Comparison of ENCODE assay signal across 11 mouse cellular contexts in the genomic region with DNA sequence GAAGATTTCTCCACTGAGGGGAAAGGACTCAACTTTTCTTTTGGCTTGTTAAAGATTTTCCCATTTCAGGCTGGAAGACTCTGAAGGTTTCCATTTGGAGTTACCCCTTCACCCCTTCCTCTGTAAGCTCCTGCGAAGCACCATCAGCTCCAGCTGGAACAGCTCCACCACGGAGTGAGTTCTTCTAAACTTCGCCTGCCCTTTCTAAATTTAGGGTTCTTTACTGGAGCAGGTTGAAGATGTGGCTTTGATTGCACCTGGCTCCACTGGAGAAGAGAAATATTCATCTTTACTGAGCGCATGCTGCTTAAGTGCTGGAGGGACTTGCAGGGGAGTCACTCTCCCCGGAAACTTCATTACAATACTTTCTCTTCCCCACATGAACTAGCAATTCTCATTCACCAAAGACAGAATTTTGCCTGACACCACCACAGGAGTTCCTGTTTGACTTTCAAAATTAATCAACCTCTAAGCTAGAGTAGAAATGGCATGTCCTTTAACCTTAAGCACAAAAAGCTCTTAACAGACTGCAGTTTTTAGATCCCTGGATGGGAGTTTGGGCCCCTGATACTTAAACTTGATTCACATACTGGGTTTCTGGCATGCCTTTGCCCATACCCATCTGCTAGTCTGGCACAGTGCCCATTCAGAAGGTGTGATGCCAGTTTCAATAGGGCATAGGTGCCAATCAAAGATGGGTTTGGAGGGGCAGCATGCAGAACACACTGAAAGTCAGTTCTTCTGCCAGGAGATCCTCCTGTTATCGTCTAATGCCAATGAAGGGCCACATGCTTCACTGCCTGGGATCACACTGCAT. TPM values are rescaled to one million over a fixed set of nuclear protein-coding genes. Genes with fewer than 3 reads are reported as not detected.
DNase-seq lines count a peak whose midpoint lies in the region; ATAC-seq and TF ChIP-seq lines count a peak whose summit lies in the region.
"Had no signal": no experiment of that assay in that cellular context is flagged by ENCODE, and none has a peak within 500 bp of the region (broad histone marks: within the 10 kb centered on the region; RNA-seq: fewer than 3 reads in every experiment).

No protein-coding gene starts in this region.

- no peak overlapping the region for H3K9ac ChIP-seq in heart, embryonic 15.5 days
- H3K9ac ChIP-seq in heart, embryonic 11.5 days (ENCODE audit: low read depth, low read length) = no peak overlapping the region
- no peak overlapping the region for H3K9ac ChIP-seq in lung, postnatal 0 days (replicated peaks; ENCODE audit: low read depth)

- ATAC-seq in heart, embryonic 15.5 days (replicated peaks; ENCODE audit: insufficient number of reproducible peaks, insufficient read depth, low FRiP score, low read depth) = no peak
- ATAC-seq in heart, embryonic 11.5 days (replicated peaks; ENCODE audit: insufficient number of reproducible peaks, low FRiP score, low TSS enrichment) = no peak
- ATAC-seq in lung, postnatal 0 days = no peak

- no peak overlapping the region for H3K4me3 ChIP-seq in heart, embryonic 15.5 days
- H3K4me3 ChIP-seq in heart, embryonic 11.5 days (ENCODE audit: low read depth, low read length) = no peak overlapping the region
- no peak overlapping the region for H3K4me3 ChIP-seq in lung, postnatal 0 days (ENCODE audit: low read depth, low read length)

- peak overlapping the region; percentile 5; the same call in 1 of the 2 replicates for H3K27ac ChIP-seq in heart, embryonic 15.5 days
- H3K27ac ChIP-seq in heart, embryonic 11.5 days (ENCODE audit: low read depth, low read length) = no peak overlapping the region
- no peak overlapping the region for H3K27ac ChIP-seq in lung, postnatal 0 days (ENCODE audit: low read length)

- WGBS in heart, embryonic 15.5 days = 58% methylated on average over 6 of the region's 6 CpGs
- WGBS in heart, embryonic 11.5 days (ENCODE audit: insufficient replicate concordance) = 70% methylated on average over 6 of the region's 6 CpGs
- WGBS in lung, postnatal 0 days = 66% methylated on average over 6 of the region's 6 CpGs

- no peak overlapping the region for H3K4me2 ChIP-seq in heart, embryonic 15.5 days
- H3K4me2 ChIP-seq in heart, embryonic 11.5 days = no peak overlapping the region
- H3K4me2 ChIP-seq in lung, postnatal 0 days (replicated peaks; ENCODE audit: low read depth, low read length) = no peak overlapping the region

- no peaks in the 10 kb centered on the region for H3K9me3 ChIP-seq in heart, embryonic 15.5 days (replicated peaks)
- H3K9me3 ChIP-seq in heart, embryonic 11.5 days (replicated peaks; ENCODE audit: control insufficient read depth, low read length) = no peaks in the 10 kb centered on the region
- no peaks in the 10 kb centered on the region for H3K9me3 ChIP-seq in lung, postnatal 0 days (ENCODE audit: low read length)

- TF ChIP-seq CTCF in lung, postnatal 0 days (IDR thresholded peaks at IDR 0.05) = no peak

- peak; percentile 10 for DNase-seq in CD4-positive, CD25-positive, alpha-beta regulatory T cell, adult 2 months (ENCODE audit: low read depth, low spot score)
- DNase-seq in cerebellum, postnatal 10 days = peak; percentile 95 to 96
- peak; percentile 44 to 52 for DNase-seq in layer of hippocampus, postnatal 36 days
- DNase-seq in lung, postnatal 0 days (ENCODE audit: low spot score) = no peak
- no peak for DNase-seq in gastrocnemius, postnatal 14 days
- DNase-seq in right cerebral cortex, postnatal 36 days (ENCODE audit: low spot score in 2 of 2) = no peak

- intact Hi-C loops in gastrocnemius, postnatal 14 days (cut with DNase I; ENCODE audit: low total_unique reads) = no loop called here

- no peaks in the 10 kb centered on the region for H3K36me3 ChIP-seq in heart, embryonic 15.5 days
- H3K36me3 ChIP-seq in heart, embryonic 11.5 days (ENCODE audit: control insufficient read depth, insufficient read depth, low read length) = no peaks in the 10 kb centered on the region
- no peaks in the 10 kb centered on the region for H3K36me3 ChIP-seq in lung, postnatal 0 days (ENCODE audit: insufficient read depth, low read length)

- H3K27me3 ChIP-seq in heart, embryonic 15.5 days = no peaks in the 10 kb centered on the region
- no peaks in the 10 kb centered on the region for H3K27me3 ChIP-seq in heart, embryonic 11.5 days (ENCODE audit: control insufficient read depth, insufficient read depth, low read length)
- H3K27me3 ChIP-seq in lung, postnatal 0 days (replicated peaks; ENCODE audit: insufficient read depth, low read length) = no peaks in the 10 kb centered on the region

- TF ChIP-seq EP300 in lung, postnatal 0 days (IDR thresholded peaks at IDR 0.05) = no peak

- peaks cover 9% of the 10 kb centered on the region for H3K4me1 ChIP-seq in heart, embryonic 15.5 days (replicated peaks)
- H3K4me1 ChIP-seq in heart, embryonic 11.5 days (ENCODE audit: control insufficient read depth, insufficient read depth, low read length) = no peaks in the 10 kb centered on the region
- H3K4me1 ChIP-seq in lung, postnatal 0 days (ENCODE audit: insufficient read depth, low read depth, low read length) = no peaks in the 10 kb centered on the region

RNA-seq across cellular contexts. Expression of gene Gm6899, which starts 6.5 kb away (rescaled TPM):
- not detected in 2 replicates for polyA plus RNA-seq in heart, embryonic 15.5 days (2015; fragmentation: Nextera tagmentation; extraction: Ambion mirVana)
- polyA plus RNA-seq in heart, embryonic 11.5 days (2014; fragmentation: Nextera tagmentation; extraction: Ambion mirVana) = 0.39 TPM in 1 of 2 replicates, not detected in the other
- not detected for total RNA-seq in layer of hippocampus, postnatal 36 days (2021)
- polyA plus RNA-seq in lung, postnatal 0 days (2015; fragmentation: Nextera tagmentation; extraction: Ambion mirVana) = 0.27 TPM in 1 of 2 replicates, not detected in the other
- not detected for total RNA-seq in gastrocnemius, postnatal 14 days (2021)
- total RNA-seq: left cerebral cortex, adult 8-10 months had no signal
- polyA plus RNA-seq: gonadal fat pad, adult 2 months; neural tube, embryonic 11.5 days had no signal

RNA-seq across cellular contexts. Expression of gene Vrk2, which starts 7.2 kb away (rescaled TPM):
- polyA plus RNA-seq in heart, embryonic 15.5 days (2015; fragmentation: Nextera tagmentation; extraction: Ambion mirVana) = 14.7 and 15.5 TPM in 2 replicates
- polyA plus RNA-seq in heart, embryonic 11.5 days (2014; fragmentation: Nextera tagmentation; extraction: Ambion mirVana) = 19.2 and 20.5 TPM in 2 replicates
- 1 to 10 TPM; 2.9 to 3.7 TPM for total RNA-seq in layer of hippocampus, postnatal 36 days (2021)
- polyA plus RNA-seq in lung, postnatal 0 days (2015; fragmentation: Nextera tagmentation; extraction: Ambion mirVana) = 8.0 and 8.7 TPM in 2 replicates
- total RNA-seq in gastrocnemius, postnatal 14 days (2021) = 1 to 10 TPM; 5.5 to 6.8 TPM

Comparison
In these comparisons a context has a peak if more than half of its experiments do, and no peak if none do; other contexts are left out.
1. DNase-seq: peak in CD4-positive, CD25-positive, alpha-beta regulatory T cell, adult 2 months (single experiment), cerebellum, postnatal 10 days (2 of 2) and layer of hippocampus, postnatal 36 days (2 of 2); none in lung, postnatal 0 days (single experiment), gastrocnemius, postnatal 14 days (single experiment) and right cerebral cortex, postnatal 36 days (0 of 2).